Mouse (Mus musculus) frontal cortex, postnatal 36 days (tissue): Measurements from ENCODE around the gene Tbc1d2b.

Experiments
- DNase-seq, 2 experiments: peaks; one replicate each; pipeline ENCODE4 v3.0.0; 2022; ENCODE audit warnings: low spot score in 2 of 2

The Tbc1d2b gene

DNA sequence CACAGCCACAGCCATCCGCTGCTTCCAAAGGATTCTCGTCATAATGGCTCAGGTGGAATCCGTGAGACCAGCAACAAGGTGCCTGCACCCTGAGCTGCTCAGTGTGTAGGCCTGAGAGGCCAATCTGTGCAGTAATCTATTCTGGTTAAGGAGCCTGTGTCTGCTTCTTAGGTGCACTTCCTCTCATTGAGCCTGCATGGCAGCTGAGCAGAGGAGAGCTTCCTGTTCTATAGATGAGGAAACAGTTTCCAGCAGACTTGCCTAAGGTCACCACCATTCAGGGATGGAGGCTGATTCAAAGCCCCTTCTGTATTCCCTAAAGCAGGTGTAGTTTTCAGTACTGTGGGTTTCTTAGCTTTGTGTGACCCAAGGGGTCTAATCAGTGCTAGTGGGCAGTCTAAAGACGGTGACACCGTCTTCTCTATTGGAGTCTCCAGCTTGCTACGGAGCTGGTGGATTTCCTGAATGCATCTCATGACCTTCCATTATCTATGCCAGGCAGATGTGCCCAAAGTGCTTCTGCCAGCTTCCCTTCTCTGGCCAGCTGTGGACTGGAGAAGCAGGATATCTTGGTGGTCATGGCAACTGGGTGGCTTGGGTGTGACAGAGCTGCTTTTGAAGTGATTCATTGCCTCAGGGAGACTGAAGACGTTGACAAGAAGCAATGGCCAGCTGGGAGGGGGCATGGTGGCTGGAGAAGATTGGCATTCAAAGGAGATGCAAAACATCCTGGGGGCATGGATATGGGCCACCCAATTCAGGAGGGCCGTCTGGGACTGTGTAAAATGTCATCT is 97.9 kb downstream of the Tbc1d2b start:
- no peak for DNase-seq

DNA sequence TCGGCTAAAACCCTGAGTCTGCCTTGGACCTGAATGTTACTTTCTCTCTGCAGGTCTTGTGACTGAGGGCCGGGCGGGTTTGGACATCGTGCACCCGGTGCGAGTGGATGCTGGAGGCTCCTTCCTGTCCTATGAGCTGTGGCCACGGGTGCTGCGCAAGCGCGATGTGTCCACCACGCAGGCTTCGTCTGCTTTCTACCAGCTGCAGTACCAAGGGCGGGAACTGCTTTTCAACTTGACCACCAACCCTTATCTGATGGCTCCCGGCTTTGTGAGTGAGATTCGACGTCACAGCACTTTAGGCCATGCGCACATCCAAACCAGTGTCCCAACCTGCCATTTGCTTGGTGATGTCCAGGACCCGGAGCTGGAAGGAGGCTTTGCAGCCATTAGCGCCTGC is 99.2 kb downstream of the Tbc1d2b start:
- no peak for DNase-seq

DNA sequence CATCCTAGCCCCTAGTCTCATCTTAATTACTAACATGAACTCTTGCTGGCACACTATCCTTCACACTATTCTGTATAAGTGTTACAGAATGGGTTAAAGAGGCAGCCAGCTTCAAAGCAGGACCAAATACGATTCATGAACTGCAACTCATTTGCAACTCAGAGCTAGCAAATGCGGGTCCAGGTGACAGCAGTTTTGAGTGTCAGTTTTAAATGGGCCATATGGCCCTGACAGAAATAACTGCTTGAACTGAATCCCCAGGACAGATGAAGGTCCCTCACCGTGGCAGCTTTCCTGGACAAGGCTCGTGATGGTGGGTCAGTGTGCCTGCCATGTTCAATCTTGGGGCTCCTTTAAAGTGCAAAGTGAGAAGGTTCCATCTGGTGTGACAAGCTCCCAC is 100.6 kb downstream of the Tbc1d2b start:
- DNase-seq: no peak

DNA sequence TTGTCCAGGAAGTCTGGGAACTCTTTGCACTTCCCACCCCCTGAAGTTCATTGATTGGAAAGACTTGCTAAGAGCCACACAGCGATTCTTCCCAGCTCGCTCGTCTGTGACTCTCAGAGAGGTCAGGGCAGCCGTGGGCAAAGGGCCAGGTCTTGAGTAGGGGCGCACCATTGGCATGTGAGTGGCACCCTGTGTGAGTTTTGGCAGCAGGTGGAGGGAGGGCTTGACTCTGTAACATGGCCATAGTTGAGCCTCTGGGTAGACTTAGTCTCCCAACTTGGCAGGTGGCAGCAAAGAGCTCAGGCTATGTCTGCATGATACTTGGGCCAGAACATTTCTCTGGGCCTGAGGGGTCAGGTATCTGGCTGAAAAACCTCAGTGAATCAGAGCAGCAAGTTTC is 104.0 kb downstream of the Tbc1d2b start:
- no peak for DNase-seq

DNA sequence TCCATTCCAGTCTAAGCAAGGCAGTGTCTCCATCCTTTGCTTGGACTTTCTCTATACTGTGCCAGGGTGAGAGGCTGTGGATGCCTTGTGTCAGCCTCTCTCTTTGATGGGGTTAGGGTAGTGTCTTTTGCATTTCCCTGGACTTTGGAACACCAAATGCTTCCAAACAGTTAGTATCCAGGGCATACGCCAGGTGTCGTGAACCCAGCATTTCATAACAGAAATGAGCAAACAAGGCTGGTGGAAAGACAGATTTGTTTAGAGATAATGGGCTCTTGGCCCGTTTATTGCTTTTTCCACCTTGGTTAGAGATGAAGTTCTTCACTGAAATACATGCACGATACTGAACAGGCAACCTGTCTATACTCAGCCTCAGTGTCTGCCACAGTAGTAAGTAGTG is 105.0 kb downstream of the Tbc1d2b start:
- DNase-seq: no peak

DNA sequence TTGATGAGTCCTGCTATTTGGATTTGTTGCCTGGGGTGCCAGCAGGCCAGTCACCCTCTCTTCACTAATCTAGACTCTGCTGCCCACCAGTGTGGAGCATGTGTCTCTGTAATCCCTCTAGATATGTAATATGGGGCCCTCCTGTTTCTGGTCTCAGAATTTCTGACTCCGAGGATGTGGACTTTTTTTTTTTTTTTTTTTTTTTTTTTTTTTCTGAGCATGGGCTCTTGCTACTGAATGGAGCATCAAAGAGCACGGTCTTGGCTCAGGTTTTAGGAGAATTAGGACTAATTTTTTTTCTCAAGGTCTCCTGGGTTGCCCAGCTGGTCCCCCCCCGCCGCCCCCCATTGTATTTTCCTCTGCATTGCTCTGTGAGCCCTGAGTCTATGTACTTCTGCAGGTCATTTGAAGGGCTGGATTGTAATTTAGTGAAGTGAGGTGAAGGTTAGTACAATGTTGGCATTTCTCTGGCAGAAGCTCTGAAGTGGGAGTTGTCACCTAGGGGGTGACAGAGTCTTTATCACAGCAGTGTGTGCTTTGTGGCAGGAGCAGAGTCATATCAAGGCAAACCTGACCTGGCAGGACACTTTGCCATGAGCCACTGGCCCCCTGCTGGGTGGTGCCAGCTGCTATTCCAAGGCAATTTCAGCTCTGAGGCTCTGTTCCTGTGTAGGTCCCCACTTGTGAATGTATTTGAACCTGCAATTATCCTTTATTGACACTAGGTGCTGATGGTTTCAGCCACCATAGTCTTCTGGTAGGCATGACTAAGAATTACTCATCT is 105.7 kb downstream of the Tbc1d2b start:
- DNase-seq: no peak

DNA sequence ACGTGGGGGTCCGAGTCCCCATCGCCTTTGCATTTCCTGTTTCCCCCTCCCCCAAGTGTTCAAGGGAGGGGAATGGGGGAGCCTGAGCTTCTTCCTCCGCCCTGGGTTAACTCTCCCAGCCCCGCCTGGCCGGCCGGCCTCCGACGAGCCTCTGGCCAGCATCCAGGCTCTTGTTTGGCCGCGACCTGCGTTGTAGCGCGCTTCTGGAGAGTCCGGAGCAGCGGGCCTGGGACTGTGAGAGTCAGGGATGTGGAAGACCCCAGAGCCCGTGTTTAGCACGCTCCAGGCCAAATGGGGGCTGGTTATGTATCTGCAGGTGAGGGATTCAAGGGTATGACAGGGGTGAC is 106.9 kb downstream of the Tbc1d2b start:
- DNase-seq: no peak

DNA sequence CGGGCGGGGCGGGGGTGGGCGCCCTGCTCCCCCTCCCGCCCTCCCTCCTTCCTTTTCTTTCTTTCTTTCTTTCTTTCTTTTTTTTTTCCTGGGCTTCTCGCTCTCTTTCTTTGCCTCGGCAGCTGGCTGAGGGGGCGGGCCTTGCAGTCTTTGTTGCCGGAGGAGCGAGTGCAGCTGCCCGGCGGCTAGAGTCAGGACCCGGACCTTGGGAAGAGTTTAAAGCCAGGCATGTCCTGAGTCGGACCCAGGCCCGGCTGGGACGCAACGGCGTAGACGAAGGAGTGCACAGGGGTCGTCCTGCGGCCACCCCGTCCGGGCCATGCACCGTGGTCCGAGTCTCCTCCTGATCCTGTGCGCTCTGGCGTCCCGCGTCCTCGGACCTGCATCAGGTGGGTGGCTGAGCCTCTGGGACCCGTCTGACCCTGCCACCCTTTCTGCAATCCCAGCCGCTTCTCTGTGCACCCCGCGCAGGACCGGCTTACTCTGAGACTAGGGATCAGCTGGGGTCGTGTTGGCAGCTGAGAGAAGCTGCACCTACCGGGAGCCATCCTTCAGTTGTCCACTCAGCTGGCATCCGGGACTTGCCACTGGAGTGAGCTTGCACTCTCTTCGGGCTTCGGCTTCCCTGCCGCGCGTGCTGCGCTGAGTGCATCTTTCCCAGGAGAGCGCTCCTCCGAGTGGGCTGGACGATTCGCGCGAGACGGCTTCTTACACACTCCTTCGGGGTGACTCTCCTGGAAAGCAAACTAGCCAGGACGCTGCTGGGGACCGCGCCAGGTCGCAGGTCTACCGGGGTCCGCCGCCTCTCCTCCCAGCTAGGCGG is 107.5 kb downstream of the Tbc1d2b start, which contains the start of gene Adamts7:
Gene Adamts7, plus strand, starts transcription at position 144 of the 823 bp plus-strand sequence.
- DNase-seq: peak; percentile 33 to 39

DNA sequence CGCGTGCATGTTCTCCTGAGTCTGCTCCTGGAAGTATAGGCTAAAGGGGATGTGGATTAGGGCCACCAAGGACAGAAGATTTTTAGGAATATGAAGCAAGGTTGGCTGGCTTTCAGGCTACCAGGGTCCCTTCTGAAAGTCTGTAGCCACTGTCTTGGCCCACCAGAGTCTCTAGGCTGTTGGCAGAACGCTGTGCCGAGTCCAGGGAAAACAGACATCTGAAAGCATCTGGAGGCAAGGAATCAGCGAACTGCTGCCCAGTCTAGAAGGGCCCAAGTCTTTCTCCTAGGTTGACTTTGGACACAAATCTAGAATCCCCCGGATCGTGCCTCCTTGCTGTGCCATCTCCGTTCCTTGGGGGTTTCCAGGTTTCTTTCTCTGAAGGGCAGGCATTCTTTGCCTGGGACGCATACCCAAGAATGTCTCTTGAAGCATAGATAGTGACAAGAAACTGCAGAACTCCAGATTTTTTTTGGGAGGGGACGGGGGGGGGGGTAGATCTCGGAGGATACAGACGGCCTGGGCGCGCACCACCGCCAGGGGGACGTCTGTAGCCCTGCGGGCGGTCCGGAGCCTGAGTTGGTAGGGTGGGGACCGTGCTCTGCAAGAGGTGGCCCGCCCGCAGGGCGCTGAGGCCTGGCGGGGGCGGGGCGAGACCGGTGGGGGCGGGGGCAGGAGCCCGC is 108.2 kb downstream of the Tbc1d2b start:
- no peak for DNase-seq
